ENCODE assay signal across 21 mouse cellular contexts in the genomic region with DNA sequence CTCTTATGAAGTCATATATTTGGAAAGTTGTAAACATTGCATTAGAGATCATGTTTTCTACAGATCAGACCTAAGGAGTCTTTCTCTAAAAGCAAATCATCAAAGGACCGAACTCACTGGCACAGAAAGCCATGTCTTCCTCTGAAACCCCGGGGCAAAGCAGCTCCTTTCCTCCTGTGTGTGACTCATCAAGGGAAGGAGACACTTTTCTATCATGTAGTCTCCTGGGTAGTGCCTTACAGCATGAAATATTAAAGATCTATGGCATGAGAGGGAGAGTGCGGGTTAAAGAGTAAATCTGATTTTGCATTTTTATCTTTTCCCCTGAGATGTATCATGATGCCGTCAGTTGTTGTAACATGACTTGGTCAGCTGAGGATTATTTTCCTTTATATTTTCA.
"Had no signal": no experiment of that assay in that cellular context is flagged by ENCODE, and none has a peak within 500 bp of the region (broad histone marks: within the 10 kb centered on the region; RNA-seq: fewer than 3 reads in every experiment).

No protein-coding gene starts in this region.

- H3K4me1 ChIP-seq: limb, embryonic 15.5 days; stomach, embryonic 15.5 days had no signal

- H3K36me3 ChIP-seq: limb, embryonic 12.5 days; limb, embryonic 15.5 days; neural tube, embryonic 13.5 days; stomach, embryonic 15.5 days had no signal

- H3K4me2 ChIP-seq: limb, embryonic 12.5 days; limb, embryonic 15.5 days; liver, embryonic 11.5 days; lung, embryonic 14.5 days; neural tube, embryonic 13.5 days; stomach, embryonic 15.5 days had no signal

- H3K27ac ChIP-seq: limb, embryonic 12.5 days; limb, embryonic 15.5 days; liver, embryonic 14.5 days; macrophage; neural tube, embryonic 13.5 days; stomach, embryonic 15.5 days had no signal

- H3K4me3 ChIP-seq: limb, embryonic 12.5 days; limb, embryonic 15.5 days; neural tube, embryonic 13.5 days; stomach, embryonic 15.5 days had no signal

- DNase-seq: kidney, adult 18-20 months; kidney, adult 9 months; kidney, postnatal 14 days; kidney, postnatal 4 days; left cerebral cortex, postnatal 4 days; liver, postnatal 0 days; lung, embryonic 14.5 days; retina, postnatal 1 day; right cerebral cortex, postnatal 25 days; spleen, adult 18-20 months; thymus, postnatal 25 days had no signal

- H3K9me3 ChIP-seq: limb, embryonic 12.5 days; limb, embryonic 15.5 days; neural tube, embryonic 13.5 days; stomach, embryonic 15.5 days had no signal

- H3K27me3 ChIP-seq: limb, embryonic 12.5 days; limb, embryonic 15.5 days; neural tube, embryonic 13.5 days; stomach, embryonic 15.5 days had no signal

- H3K9ac ChIP-seq: limb, embryonic 12.5 days; limb, embryonic 15.5 days; liver, embryonic 14.5 days; liver, postnatal 0 days; lung, embryonic 14.5 days; neural tube, embryonic 13.5 days; stomach, embryonic 15.5 days had no signal

- ATAC-seq: inflammation-experienced regulatory T-cells, adult 6 months; intestine, embryonic 16.5 days; liver, postnatal 0 days; lung, postnatal 0 days had no signal
